Mouse (Mus musculus): Measurements from ENCODE around the gene Cd151. TPM values are rescaled to one million over a fixed set of nuclear protein-coding genes. Genes with fewer than 3 reads are reported as not detected.
A peak's percentile ranks its signal among the peaks of the same experiment; 100 is the strongest.

Cd151 gene
- total RNA-seq, 2 experiments from 2014 or later, result 83.2 to 90.2 TPM

DNA sequence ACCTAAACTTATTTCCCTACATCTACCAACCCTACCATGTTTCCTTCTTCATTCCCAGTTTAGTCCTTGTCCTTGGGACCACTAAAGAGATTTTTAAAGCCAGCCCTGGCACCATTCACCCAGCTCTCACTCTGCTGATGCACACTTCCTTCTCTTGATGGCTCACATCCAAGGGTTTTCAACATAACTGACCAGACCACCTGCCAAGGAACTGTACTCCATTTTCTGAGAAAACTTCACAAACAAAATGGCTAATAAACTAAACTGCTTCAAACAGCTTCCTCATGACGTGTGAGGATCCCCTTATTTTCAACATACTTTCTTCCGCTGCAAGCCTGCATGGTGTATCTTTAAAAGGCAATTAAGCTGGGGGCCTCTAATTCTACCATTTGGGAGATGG is 13.6 kb upstream of the Cd151 start:
- intact Hi-C loops (cut with DNase I), result no loop called here
- no peak for TF ChIP-seq CTCF (IDR thresholded peaks at IDR 0.05)
- no peak overlapping the region for H3K4me3 ChIP-seq
- no peak overlapping the region for H3K27ac ChIP-seq
- no peak for DNase-seq

DNA sequence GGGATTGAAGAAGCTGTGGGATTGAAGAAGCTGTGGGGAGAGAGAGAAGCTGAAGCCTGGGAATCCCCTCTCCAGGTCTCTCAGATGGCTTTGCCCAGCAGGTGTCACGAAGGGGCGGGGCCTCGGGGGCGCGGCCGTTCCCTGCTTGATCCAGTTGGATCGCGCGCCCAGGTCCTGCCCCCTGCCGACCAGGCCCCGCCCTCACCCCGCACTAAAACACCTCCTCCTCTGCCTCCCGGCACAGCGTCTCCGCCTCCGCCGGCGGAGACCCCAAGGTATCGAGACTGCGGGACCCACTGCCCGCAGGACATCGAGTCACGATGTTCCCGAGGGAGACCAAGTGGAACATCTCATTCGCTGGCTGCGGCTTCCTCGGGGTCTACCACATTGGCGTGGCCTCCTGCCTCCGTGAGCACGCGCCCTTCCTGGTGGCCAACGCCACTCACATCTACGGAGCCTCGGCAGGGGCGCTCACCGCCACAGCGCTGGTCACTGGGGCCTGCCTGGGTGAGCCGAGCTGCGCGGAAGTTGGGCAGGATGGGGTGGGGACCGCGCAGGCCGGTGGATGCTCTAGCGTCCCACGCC is 12.1 kb upstream of the Cd151 start, which contains the start of gene Pnpla2:
Pnpla2 (plus strand) TSS at position 232 of the 585 bp plus-strand sequence.
- TF ChIP-seq CTCF (IDR thresholded peaks at IDR 0.05), result 0 out of 2 replicates have a peak, but pooled peaks have one; percentile 24
- intact Hi-C loops (cut with DNase I), result loop anchor here (5.0 kb wide), 1 partner anchor 43 kb away; the partner anchor contains the start of gene Gatd1
- Histone ChIP-seq H3K4me3 (peak within 1 kb of the TSS; percentile 86), H3K27ac (peak within 1 kb of the TSS; percentile 100)
- DNase-seq, result peak; percentile 99

DNA sequence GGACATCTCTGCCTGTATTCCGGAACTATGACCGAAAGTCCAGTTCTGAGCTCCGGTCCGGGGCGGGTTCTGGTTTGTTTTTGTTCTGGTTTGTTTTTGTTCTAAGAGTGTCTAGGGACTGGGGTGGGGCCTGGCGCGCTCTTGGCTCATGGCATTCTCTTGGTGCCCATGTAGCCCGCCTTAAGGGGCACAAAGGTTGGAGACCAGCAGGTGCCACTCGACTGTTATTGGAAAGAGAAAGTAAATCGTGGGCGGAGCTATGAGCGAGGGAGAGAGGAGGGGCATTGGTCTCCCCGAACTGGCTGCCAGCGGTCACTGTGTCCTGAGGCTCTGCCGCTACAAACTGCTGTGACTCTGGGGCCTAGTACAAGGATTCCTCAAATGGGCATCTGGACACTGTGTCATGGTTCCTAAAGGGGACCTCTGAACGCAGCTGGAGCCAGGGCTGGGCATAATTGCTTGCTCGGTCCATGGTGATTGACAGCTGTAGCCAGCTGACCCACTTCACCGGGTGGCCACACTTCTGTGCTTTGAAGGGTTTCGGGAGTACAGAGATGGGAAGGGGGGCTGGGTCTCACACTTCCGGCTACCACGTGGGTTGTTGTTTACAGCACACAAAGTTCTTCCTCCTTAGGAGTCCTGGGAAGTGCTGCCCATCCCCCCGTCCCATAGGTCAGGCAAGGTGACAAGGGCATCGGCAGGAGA is 11.4 kb upstream of the Cd151 start:
- intact Hi-C loops (cut with DNase I), result loop anchor here (5.0 kb wide), 1 partner anchor 43 kb away; the partner anchor contains the start of gene Gatd1
- TF ChIP-seq CTCF (IDR thresholded peaks at IDR 0.05), result no peak
- DNase-seq, result peak; percentile 85
- Histone ChIP-seq H3K27ac (peak overlapping the region; percentile 100), H3K4me3 (peak overlapping the region; percentile 86)

DNA sequence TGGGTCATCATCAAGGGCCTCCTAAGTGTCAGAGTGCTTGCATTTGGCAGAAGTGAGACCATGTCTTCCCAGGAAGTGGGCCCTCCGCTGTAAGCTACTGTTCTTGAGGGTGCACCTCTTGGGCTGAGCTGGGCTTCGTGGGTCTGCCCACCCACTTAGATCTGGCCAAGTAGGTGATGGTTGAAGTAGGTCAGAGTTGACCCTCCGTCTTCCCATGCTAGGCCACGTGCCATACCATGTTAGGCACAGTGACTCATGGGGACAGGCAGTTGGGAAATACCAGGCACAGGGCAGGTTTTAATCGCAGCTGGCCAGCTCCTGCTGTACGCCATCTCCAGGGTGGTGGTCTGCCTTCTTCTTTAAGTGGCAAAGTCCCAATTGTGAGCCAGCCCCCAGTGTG is 10.5 kb upstream of the Cd151 start:
- peak overlapping the region; percentile 100 for H3K27ac ChIP-seq
- TF ChIP-seq CTCF (IDR thresholded peaks at IDR 0.05), result no peak
- intact Hi-C loops (cut with DNase I), result loop anchor here (5.0 kb wide), 1 partner anchor 44 kb away; the partner anchor contains the start of gene Gatd1
- H3K4me3 ChIP-seq, result peak overlapping the region; percentile 86
- peak; percentile 75 for DNase-seq

DNA sequence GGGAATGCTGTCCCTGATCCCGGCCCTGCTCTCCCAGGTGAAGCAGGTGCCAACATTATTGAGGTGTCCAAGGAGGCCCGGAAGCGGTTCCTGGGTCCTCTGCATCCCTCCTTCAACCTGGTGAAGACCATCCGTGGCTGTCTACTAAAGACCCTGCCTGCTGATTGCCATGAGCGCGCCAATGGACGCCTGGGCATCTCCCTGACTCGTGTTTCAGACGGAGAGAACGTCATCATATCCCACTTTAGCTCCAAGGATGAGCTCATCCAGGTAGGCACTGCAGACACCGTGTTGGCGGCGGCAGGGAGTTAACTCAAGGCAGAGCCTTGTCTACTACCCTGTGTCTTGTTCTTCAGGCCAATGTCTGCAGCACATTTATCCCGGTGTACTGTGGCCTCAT is 10.0 kb upstream of the Cd151 start:
- intact Hi-C loops (cut with DNase I), result loop anchor here (5.0 kb wide), 1 partner anchor 45 kb away; the partner anchor contains the start of gene Gatd1

DNA sequence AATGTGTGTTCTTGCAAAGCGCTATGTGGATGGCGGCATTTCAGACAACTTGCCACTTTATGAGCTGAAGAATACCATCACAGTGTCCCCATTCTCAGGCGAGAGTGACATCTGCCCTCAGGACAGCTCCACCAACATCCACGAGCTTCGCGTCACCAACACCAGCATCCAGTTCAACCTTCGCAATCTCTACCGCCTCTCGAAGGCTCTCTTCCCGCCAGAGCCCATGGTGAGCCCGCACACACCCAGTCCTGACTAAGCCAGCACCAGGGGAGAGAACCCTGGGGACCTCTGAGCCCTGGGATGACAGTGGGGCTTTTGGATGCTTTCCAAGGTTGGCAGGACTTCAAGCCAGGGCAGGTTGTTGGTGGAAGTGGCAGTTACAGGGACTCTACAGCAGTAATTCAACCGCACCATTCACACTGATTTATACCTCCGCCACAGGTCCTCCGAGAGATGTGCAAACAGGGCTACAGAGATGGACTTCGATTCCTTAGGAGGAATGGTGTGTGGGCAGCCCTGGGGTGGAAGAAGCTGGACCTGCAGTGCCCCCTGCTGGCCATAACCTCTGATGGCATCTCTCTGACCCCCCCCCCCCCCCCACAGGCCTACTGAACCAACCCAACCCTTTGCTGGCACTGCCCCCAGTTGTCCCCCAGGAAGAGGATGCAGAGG is 9.1 kb upstream of the Cd151 start:
- TF ChIP-seq CTCF (IDR thresholded peaks at IDR 0.05), result peak; percentile 72
- intact Hi-C loops (cut with DNase I), result loop anchor here (5.0 kb wide), 1 partner anchor 46 kb away; the partner anchor contains the start of gene Gatd1
- DNase-seq, result peak; percentile 78
- Histone ChIP-seq H3K27ac (peak overlapping the region; percentile 100), H3K4me3 (peak overlapping the region; percentile 86)

More for the DNA sequence above, 10.0 kb upstream of the Cd151 start:
- Histone ChIP-seq H3K27ac (peak overlapping the region; percentile 100), H3K4me3 (peak overlapping the region; percentile 86)
- peak; percentile 27 for DNase-seq
- TF ChIP-seq CTCF (IDR thresholded peaks at IDR 0.05), result no peak

DNA sequence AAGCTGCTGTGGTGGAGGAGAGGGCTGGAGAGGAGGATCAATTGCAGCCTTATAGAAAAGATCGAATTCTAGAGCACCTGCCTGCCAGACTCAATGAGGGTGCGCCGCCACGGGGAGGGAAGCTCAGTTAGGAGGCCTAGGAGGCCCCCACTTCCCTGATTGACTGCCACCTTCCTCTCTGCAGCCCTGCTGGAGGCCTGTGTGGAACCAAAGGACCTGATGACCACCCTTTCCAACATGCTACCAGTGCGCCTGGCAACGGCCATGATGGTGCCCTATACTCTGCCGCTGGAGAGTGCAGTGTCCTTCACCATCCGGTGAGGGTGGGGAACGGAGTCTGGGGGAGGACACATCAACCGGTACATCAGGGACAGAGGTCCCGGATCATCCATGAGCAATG is 8.5 kb upstream of the Cd151 start:
- no peak for DNase-seq
- peak overlapping the region; percentile 94 for H3K27ac ChIP-seq
- peak overlapping the region; percentile 40; the same call in 1 of the 2 replicates for H3K4me3 ChIP-seq
- intact Hi-C loops (cut with DNase I), result loop anchor here (5.0 kb wide), 1 partner anchor 46 kb away; the partner anchor contains the start of gene Gatd1
- no peak; the same call in 1 of the 2 replicates for TF ChIP-seq CTCF (IDR thresholded peaks at IDR 0.05)

DNA sequence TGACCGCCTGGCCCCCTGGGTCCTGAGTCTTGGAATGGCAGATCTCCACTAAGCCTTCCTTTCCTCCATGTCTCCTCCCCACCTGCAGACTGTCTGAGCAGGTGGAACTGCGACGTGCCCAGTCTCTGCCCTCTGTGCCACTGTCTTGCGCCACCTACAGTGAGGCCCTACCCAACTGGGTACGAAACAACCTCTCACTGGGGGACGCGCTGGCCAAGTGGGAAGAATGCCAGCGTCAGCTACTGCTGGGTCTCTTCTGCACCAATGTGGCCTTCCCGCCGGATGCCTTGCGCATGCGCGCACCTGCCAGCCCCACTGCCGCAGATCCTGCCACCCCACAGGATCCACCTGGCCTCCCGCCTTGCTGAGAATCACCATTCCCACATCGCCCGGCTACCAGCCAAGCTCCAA is 7.9 kb upstream of the Cd151 start:
- peak overlapping the region; percentile 40 for H3K4me3 ChIP-seq
- TF ChIP-seq CTCF (IDR thresholded peaks at IDR 0.05), result no peak
- intact Hi-C loops (cut with DNase I), result loop anchor here (5.0 kb wide), 1 partner anchor 47 kb away; the partner anchor contains the start of gene Gatd1
- peak; percentile 65 for DNase-seq
- H3K27ac ChIP-seq, result peak overlapping the region; percentile 94

DNA sequence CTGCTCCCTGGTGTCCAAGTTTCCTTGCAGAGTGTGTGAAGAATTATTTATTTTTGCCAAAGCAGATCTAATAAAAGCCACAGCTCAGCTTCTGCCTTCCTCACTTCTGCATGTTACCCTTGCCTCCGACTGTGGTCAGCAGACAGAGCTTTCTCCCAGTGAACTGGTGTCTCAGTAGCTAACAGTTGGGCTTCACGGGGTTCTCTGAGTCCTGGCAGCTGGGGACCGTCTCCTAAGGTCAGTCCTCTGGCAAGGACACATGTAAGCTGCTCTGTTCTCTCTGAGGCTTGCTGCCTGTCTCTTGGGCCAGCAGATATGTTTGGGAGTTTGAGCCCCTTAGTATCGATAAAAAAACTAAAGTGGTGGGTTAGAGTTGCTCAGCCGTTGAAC is 7.2 kb upstream of the Cd151 start:
- intact Hi-C loops (cut with DNase I), result no loop called here
- DNase-seq, result peak; percentile 69
- Histone ChIP-seq H3K4me3 (peak overlapping the region; percentile 81), H3K27ac (peak overlapping the region; percentile 94)
- no peak for TF ChIP-seq CTCF (IDR thresholded peaks at IDR 0.05)

DNA sequence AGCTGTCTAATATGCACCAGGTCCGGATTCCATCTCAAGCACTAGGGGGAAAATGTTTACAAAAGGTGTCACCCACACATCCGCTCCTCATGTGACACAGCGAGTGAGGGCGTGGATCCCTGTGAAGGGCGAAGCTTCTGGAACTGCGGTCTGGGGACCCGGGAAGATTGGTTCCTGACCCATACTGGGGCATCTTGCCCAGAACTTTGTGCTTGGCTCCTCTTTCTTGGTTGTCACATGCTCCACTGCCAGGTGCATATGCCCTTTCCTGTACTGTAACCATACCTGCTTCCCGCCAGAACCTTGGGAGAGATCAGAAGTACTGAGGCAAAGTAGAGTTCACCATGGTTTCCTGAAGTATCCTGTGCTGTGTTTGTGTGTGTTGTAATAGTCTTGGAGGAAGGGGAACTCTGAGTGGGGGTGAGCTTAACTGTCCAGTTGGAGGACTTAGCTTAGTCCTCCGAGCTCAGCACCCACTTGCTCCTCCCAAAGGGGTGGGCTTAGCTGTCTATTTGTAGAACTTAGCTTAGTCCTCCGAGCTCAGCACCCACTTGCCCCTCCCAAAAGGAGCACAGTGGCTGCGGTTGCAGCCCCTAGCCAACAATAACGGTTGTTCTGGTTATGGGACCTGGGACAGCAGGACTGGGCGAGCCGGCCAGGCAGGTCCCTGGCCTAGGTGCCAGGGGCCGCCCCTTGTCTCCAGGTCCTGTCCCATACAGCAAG is 6.6 kb upstream of the Cd151 start, which contains the start of gene Cracr2b:
Cracr2b (plus strand) TSS at position 704 of the 723 bp plus-strand sequence.
- Histone ChIP-seq H3K27ac (peak within 1 kb of the TSS; percentile 94), H3K4me3 (peak within 1 kb of the TSS; percentile 81)
- intact Hi-C loops (cut with DNase I), result no loop called here
- DNase-seq, result peak; percentile 67
- no peak for TF ChIP-seq CTCF (IDR thresholded peaks at IDR 0.05)

DNA sequence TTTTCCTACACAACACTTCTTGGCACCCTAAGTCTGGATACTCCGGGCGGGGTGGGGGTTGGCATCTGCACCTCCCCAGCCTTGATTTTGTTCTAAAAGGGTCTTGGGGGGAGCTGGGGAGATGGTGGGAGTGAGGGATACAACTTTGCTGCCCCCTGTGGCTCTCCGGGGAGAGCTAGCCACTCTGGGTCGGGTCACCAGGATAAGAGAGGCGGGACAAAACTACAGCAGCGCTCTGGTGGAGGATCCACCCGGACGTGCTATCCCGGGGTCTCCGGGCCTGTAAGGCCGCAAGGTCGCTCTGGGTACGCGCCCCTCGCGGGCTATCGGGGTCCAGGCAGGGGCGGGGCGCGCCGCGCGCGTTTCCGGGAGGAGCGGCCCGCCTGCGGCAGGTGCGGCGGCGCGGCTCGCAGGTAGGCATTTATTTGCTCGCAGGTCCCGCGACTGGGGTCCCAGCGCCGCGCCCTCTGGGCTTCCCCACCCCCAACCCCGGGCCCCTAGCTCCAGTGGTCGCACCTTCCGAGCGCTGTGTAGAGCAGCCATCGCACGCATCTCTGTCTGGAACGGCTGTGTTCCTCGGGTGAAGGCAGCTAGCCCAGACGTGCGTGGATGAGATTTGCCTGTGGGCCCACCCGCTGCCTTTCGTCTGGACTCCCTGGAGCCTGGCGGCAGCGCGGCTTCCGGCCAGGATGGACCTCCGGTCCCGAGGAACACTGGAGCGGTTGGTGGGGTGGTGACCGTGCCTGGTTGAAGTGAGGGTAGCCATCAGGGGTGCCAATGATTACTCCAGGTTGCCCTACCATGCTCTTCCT is 5.5 kb upstream of the Cd151 start:
- TF ChIP-seq CTCF (IDR thresholded peaks at IDR 0.05), result peak; percentile 42
- peak overlapping the region; percentile 94 for H3K27ac ChIP-seq
- H3K4me3 ChIP-seq, result peak overlapping the region; percentile 81
- intact Hi-C loops (cut with DNase I), result no loop called here
- DNase-seq, result peak; percentile 65

All from gastrocnemius, adult 2 months (tissue).